Mouse (Mus musculus): ENCODE measurements around the gene Acacb. TPM values are rescaled to one million over a fixed set of nuclear protein-coding genes. Genes with fewer than 3 reads are reported as not detected.

The Acacb gene
- polyA plus RNA-seq, 1 experiment, result 0.84 TPM

GRCm38 (mm10) chr5:114102807-114103206 lies 43.5 kb upstream of the Acacb start:
- peaks cover 8% of the 10 kb centered on the region for H3K79me2 ChIP-seq (ENCODE audit: control insufficient read depth, insufficient read depth)
- no peak overlapping the region for H3K4me2 ChIP-seq (ENCODE audit: low read depth)
- H3K36me3 ChIP-seq (ENCODE audit: control insufficient read depth, insufficient read depth), result no peaks in the 10 kb centered on the region
- H3K27me3 ChIP-seq (ENCODE audit: control insufficient read depth, insufficient read depth, insufficient read length), result no peaks in the 10 kb centered on the region
- no peak for TF ChIP-seq E2F4 (IDR thresholded peaks at IDR 0.05; ENCODE audit: insufficient read depth)
- no peak for TF ChIP-seq MYOG (IDR thresholded peaks at IDR 0.05; ENCODE audit: control insufficient read depth in 1 of 3, insufficient read depth in 1 of 3, insufficient read length in 2 of 3, low read depth in 2 of 3)
- no peak for TF ChIP-seq POLR2A (IDR thresholded peaks at IDR 0.05; ENCODE audit: insufficient read length, low read depth)
- no peak for TF ChIP-seq USF1 (IDR thresholded peaks at IDR 0.05; ENCODE audit: low read depth)
- no peak for TF ChIP-seq MYOD1 (IDR thresholded peaks at IDR 0.05; ENCODE audit: control insufficient read depth in 1 of 3, insufficient read length in 2 of 3, low read depth in 2 of 3)
- TF ChIP-seq CEBPB (IDR thresholded peaks at IDR 0.05; ENCODE audit: insufficient read depth, poor library complexity, severe bottlenecking), result no peak
- TF ChIP-seq MAX (IDR thresholded peaks at IDR 0.05; ENCODE audit: low read depth), result no peak
- no peak for TF ChIP-seq POLR2AphosphoS2 (IDR thresholded peaks at IDR 0.05; ENCODE audit: insufficient read length, low read depth)
- TF ChIP-seq SRF (IDR thresholded peaks at IDR 0.05; ENCODE audit: control insufficient read depth, insufficient read length, low read depth), result no peak
- TF ChIP-seq REST (IDR thresholded peaks at IDR 0.05; ENCODE audit: insufficient read depth, insufficient read length), result no peak
- TF ChIP-seq TCF12 (IDR thresholded peaks at IDR 0.05; ENCODE audit: insufficient read depth, poor library complexity, severe bottlenecking), result no peak
- TF ChIP-seq TCF3 (IDR thresholded peaks at IDR 0.05; ENCODE audit: insufficient read length, low read depth), result no peak
- H3ac ChIP-seq (ENCODE audit: control insufficient read depth, insufficient read length), result no peak overlapping the region
- no peak overlapping the region for H3K4me3 ChIP-seq

DNA sequence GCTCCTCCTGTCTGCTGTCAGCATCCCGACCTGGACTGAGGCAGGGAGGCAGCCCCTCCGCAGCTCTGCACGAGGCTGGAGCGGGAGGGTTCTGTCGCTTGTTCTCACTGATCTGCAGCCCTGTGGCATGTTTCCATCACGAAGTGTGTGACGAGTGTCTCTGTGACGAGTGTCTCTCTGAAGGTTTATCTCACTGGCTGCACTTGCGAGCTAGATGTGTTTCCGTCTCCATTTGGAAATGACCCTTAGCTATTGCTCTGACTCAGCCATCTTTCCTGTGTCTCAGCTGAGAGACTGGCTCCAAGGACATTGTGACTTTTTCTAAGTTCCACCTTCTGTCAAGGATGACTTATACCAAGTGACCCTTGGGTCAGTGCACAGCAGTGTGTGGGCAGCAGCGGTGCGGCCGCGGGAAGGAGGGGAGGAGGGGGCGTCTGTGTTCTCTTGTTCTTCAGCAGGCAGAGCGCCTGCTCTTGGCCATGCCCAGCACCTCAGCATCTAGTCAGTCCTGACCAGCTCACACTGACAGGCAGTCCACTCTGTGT lies 39.9 kb upstream of the Acacb start:
- TF ChIP-seq REST (IDR thresholded peaks at IDR 0.05; ENCODE audit: insufficient read depth, insufficient read length) (no peak), USF1 (IDR thresholded peaks at IDR 0.05; ENCODE audit: low read depth) (no peak), E2F4 (IDR thresholded peaks at IDR 0.05; ENCODE audit: insufficient read depth) (no peak), MAX (IDR thresholded peaks at IDR 0.05; ENCODE audit: low read depth) (no peak), POLR2AphosphoS2 (IDR thresholded peaks at IDR 0.05; ENCODE audit: insufficient read length, low read depth) (no peak), MYOG (IDR thresholded peaks at IDR 0.05; ENCODE audit: control insufficient read depth in 1 of 3, insufficient read depth in 1 of 3, insufficient read length in 2 of 3, low read depth in 2 of 3) (no peak)
- H3K4me3 ChIP-seq, result no peak overlapping the region
- no peaks in the 10 kb centered on the region for H3K27me3 ChIP-seq (ENCODE audit: control insufficient read depth, insufficient read depth, insufficient read length)
- H3K4me2 ChIP-seq (ENCODE audit: low read depth), result no peak overlapping the region
- no peak overlapping the region for H3ac ChIP-seq (ENCODE audit: control insufficient read depth, insufficient read length)
- H3K36me3 ChIP-seq (ENCODE audit: control insufficient read depth, insufficient read depth), result peaks cover 6% of the 10 kb centered on the region
- peaks cover under 1% of the 10 kb centered on the region for H3K79me2 ChIP-seq (ENCODE audit: control insufficient read depth, insufficient read depth)

GRCm38 (mm10) chr5:114113334-114113733 lies 33.0 kb upstream of the Acacb start:
- Histone ChIP-seq H3K36me3 (ENCODE audit: control insufficient read depth, insufficient read depth) (peaks cover 6% of the 10 kb centered on the region), H3K27me3 (ENCODE audit: control insufficient read depth, insufficient read depth, insufficient read length) (no peaks in the 10 kb centered on the region), H3K4me3 (no peak overlapping the region), H3K79me2 (ENCODE audit: control insufficient read depth, insufficient read depth) (no peaks in the 10 kb centered on the region), H3ac (ENCODE audit: control insufficient read depth, insufficient read length) (no peak overlapping the region), H3K4me2 (ENCODE audit: low read depth) (no peak overlapping the region)
- no peak for TF ChIP-seq TCF3 (IDR thresholded peaks at IDR 0.05; ENCODE audit: insufficient read length, low read depth)
- no peak for TF ChIP-seq MAX (IDR thresholded peaks at IDR 0.05; ENCODE audit: low read depth)
- TF ChIP-seq REST (IDR thresholded peaks at IDR 0.05; ENCODE audit: insufficient read depth, insufficient read length), result no peak
- no peak for TF ChIP-seq TCF12 (IDR thresholded peaks at IDR 0.05; ENCODE audit: insufficient read depth, poor library complexity, severe bottlenecking)
- no peak for TF ChIP-seq MYOG (IDR thresholded peaks at IDR 0.05; ENCODE audit: control insufficient read depth in 1 of 3, insufficient read depth in 1 of 3, insufficient read length in 2 of 3, low read depth in 2 of 3)
- no peak for TF ChIP-seq POLR2AphosphoS2 (IDR thresholded peaks at IDR 0.05; ENCODE audit: insufficient read length, low read depth)
- TF ChIP-seq E2F4 (IDR thresholded peaks at IDR 0.05; ENCODE audit: insufficient read depth), result no peak
- no peak for TF ChIP-seq MYOD1 (IDR thresholded peaks at IDR 0.05; ENCODE audit: control insufficient read depth in 1 of 3, insufficient read length in 2 of 3, low read depth in 2 of 3)
- TF ChIP-seq CEBPB (IDR thresholded peaks at IDR 0.05; ENCODE audit: insufficient read depth, poor library complexity, severe bottlenecking), result no peak

DNA sequence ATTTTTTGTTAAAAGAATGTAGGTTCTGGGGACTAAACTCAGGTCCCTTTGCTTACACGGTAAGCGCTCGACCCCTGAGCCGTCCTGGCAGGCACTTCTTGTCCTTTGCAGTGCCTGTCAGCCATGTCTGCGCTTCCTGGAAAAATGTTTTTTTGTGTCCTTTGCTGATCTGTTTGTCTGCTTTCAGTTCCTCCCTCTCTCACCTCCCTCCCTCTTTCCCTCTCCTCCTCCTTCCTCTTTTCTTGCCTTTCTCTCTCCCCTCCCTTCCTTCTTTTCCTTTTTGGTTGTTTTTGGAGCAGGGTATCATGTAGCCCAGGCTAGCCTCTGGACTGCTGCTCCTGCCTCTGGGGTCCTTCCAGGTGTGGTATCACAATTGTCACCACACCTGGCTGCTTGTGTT lies 31.3 kb upstream of the Acacb start:
- no peak for TF ChIP-seq MYOD1 (IDR thresholded peaks at IDR 0.05; ENCODE audit: control insufficient read depth in 1 of 3, insufficient read length in 2 of 3, low read depth in 2 of 3)
- no peak for TF ChIP-seq SRF (IDR thresholded peaks at IDR 0.05; ENCODE audit: control insufficient read depth, insufficient read length, low read depth)
- no peak for TF ChIP-seq TCF12 (IDR thresholded peaks at IDR 0.05; ENCODE audit: insufficient read depth, poor library complexity, severe bottlenecking)
- TF ChIP-seq E2F4 (IDR thresholded peaks at IDR 0.05; ENCODE audit: insufficient read depth), result no peak
- TF ChIP-seq MAX (IDR thresholded peaks at IDR 0.05; ENCODE audit: low read depth), result no peak
- no peak for TF ChIP-seq REST (IDR thresholded peaks at IDR 0.05; ENCODE audit: insufficient read depth, insufficient read length)
- no peak for TF ChIP-seq USF1 (IDR thresholded peaks at IDR 0.05; ENCODE audit: low read depth)
- no peak for TF ChIP-seq MYOG (IDR thresholded peaks at IDR 0.05; ENCODE audit: control insufficient read depth in 1 of 3, insufficient read depth in 1 of 3, insufficient read length in 2 of 3, low read depth in 2 of 3)
- H3K4me2 ChIP-seq (ENCODE audit: low read depth), result no peak overlapping the region
- no peak overlapping the region for H3K4me3 ChIP-seq
- no peaks in the 10 kb centered on the region for H3K79me2 ChIP-seq (ENCODE audit: control insufficient read depth, insufficient read depth)
- no peaks in the 10 kb centered on the region for H3K36me3 ChIP-seq (ENCODE audit: control insufficient read depth, insufficient read depth)
- H3ac ChIP-seq (ENCODE audit: control insufficient read depth, insufficient read length), result no peak overlapping the region
- H3K27me3 ChIP-seq (ENCODE audit: control insufficient read depth, insufficient read depth, insufficient read length), result no peaks in the 10 kb centered on the region

- peaks cover 3% of the 10 kb centered on the region for H3K36me3 ChIP-seq (ENCODE audit: control insufficient read depth, insufficient read depth)
Measured at GRCm38 (mm10) chr5:114116586-114116985, 29.7 kb upstream of the Acacb start.

More at GRCm38 (mm10) chr5:114116586-114116985, 29.7 kb upstream of the Acacb start:
- Histone ChIP-seq H3ac (ENCODE audit: control insufficient read depth, insufficient read length) (no peak overlapping the region), H3K4me3 (no peak overlapping the region), H3K27me3 (ENCODE audit: control insufficient read depth, insufficient read depth, insufficient read length) (no peaks in the 10 kb centered on the region), H3K4me2 (ENCODE audit: low read depth) (no peak overlapping the region), H3K79me2 (ENCODE audit: control insufficient read depth, insufficient read depth) (no peaks in the 10 kb centered on the region)
- TF ChIP-seq E2F4 (IDR thresholded peaks at IDR 0.05; ENCODE audit: insufficient read depth), result no peak
- no peak for TF ChIP-seq MAX (IDR thresholded peaks at IDR 0.05; ENCODE audit: low read depth)
- no peak for TF ChIP-seq SRF (IDR thresholded peaks at IDR 0.05; ENCODE audit: control insufficient read depth, insufficient read length, low read depth)
- TF ChIP-seq REST (IDR thresholded peaks at IDR 0.05; ENCODE audit: insufficient read depth, insufficient read length), result no peak
- TF ChIP-seq TCF12 (IDR thresholded peaks at IDR 0.05; ENCODE audit: insufficient read depth, poor library complexity, severe bottlenecking), result no peak
- TF ChIP-seq TCF3 (IDR thresholded peaks at IDR 0.05; ENCODE audit: insufficient read length, low read depth), result no peak
- TF ChIP-seq CEBPB (IDR thresholded peaks at IDR 0.05; ENCODE audit: insufficient read depth, poor library complexity, severe bottlenecking), result no peak
- no peak for TF ChIP-seq POLR2A (IDR thresholded peaks at IDR 0.05; ENCODE audit: insufficient read length, low read depth)
- TF ChIP-seq USF1 (IDR thresholded peaks at IDR 0.05; ENCODE audit: low read depth), result no peak
- no peak for TF ChIP-seq MYOD1 (IDR thresholded peaks at IDR 0.05; ENCODE audit: control insufficient read depth in 1 of 3, insufficient read length in 2 of 3, low read depth in 2 of 3)
- no peak for TF ChIP-seq POLR2AphosphoS2 (IDR thresholded peaks at IDR 0.05; ENCODE audit: insufficient read length, low read depth)
- no peak for TF ChIP-seq MYOG (IDR thresholded peaks at IDR 0.05; ENCODE audit: control insufficient read depth in 1 of 3, insufficient read depth in 1 of 3, insufficient read length in 2 of 3, low read depth in 2 of 3)
